Mouse (Mus musculus): Measurements from ENCODE around the gene Spaca5. TPM values are rescaled to one million over a fixed set of nuclear protein-coding genes. Genes with fewer than 3 reads are reported as not detected.
A peak's percentile ranks its signal among the peaks of the same experiment; 100 is the strongest.

Spaca5 gene
- total RNA-seq (2022): not detected

DNA sequence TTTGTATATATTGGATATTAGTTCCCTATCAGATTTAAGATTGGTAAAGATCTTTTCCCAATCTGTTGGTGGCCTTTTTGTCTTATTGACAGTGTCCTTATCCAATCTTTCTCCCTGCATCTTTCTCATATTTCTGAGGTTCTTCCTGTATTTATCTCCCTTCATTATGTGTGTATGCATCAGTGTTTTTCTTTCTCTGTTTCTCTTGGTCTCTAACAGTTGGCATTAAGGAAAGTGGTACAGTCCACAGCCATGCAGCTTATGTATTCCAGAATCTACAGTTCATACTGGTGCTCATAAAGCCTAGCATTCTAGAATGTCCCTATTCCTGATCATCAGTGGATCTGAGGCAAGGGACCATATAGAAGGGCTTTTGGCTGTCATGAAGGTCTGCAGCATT, at the start of gene Spaca5:
Spaca5 (plus strand) TSS at position 301 of the 400 bp plus-strand sequence.
- no peak for DNase-seq (ENCODE audit: low spot score in 2 of 2)

DNA sequence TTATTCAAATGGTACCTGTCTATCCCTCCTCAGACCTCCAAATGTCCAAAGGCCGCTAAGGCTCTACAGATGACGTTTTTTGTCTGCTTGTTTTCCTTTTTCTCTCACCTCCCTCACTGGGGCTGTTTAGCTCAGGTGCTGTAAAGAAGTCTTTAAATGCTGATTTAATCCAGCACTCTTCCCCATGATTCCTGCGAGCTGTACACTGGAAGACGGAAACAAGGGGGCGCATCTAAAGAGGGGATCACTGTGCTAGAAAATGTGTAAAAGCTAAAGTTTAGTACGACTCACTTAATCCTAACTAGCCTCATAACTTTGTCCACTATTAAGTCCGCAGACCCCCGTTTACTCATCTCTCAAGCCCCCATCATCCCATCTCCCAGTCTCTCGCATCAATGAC, 6.7 kb upstream of the Spaca5 start:
- no peak for DNase-seq (ENCODE audit: low spot score in 2 of 2)

DNA sequence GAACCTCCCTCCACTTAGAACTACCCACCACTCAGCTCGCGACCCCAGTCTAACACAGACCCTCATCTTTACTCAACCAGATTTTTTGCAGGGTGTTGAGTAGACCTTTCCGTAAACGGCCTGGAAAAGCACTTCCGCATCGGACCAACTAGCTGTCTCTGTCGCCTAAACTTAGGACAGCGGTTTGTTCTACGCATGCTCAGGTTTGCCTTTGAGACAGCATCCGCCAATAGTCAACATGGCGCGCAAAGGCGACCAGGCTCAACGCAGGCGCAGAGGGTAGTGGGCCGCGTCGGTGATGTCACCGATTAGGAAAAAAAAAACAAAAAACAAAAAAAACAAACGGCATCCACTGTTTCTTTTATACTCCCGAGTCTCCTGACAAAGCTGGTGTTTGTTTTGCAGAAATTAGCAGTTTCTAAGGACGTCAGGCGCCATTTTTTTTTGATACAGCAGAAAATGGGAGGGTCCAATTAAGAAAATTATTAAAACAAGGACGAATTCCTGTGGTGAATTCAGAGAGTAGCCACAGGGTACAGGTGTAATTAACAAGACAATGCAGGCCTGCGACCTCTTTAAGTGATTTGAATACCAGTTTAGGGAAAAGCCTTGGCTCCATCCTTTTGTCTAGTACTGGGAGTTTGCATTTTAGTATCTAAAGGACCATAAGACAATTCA, 6.2 kb upstream of the Spaca5 start, which contains the start of gene Zfp182:
Zfp182 (minus strand) TSS at position 451 of the 678 bp plus-strand sequence.
- DNase-seq (ENCODE audit: low spot score in 2 of 2): peak; percentile 26 to 54

DNA sequence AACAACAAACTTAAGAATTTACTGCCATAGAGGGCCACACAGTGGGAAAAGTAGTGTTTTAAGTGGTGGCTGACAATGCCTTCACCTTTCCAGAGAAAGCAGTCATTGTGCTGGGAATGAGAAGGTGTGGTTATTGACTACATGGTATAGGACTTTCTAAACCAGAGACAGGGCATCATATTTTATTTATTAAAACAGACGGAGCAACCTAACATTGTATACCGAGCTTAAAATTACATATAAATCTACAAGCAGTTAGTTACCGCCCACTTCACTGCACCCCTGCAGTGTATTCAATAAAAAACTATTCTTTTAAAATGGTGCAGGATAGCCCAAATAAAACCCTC, 5.7 kb upstream of the Spaca5 start:
- DNase-seq (ENCODE audit: low spot score in 2 of 2): no peak

DNA sequence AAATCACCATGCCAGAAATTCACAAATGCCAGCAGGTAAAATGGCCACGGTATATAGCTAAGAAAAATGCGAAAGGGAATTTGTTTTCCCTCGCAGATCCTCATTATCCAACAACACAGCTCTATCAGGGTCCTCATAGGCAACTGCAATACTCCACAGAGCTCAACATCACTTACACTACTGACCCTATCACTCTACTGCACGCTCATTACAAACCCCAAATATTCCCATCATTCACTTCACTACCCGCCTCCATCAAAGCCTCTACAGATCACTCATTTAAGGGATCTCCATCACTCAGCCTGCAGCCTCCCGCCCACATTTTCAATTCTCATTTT, 20.4 kb downstream of the Spaca5 start:
- no peak for DNase-seq (ENCODE audit: low spot score in 2 of 2)

DNA sequence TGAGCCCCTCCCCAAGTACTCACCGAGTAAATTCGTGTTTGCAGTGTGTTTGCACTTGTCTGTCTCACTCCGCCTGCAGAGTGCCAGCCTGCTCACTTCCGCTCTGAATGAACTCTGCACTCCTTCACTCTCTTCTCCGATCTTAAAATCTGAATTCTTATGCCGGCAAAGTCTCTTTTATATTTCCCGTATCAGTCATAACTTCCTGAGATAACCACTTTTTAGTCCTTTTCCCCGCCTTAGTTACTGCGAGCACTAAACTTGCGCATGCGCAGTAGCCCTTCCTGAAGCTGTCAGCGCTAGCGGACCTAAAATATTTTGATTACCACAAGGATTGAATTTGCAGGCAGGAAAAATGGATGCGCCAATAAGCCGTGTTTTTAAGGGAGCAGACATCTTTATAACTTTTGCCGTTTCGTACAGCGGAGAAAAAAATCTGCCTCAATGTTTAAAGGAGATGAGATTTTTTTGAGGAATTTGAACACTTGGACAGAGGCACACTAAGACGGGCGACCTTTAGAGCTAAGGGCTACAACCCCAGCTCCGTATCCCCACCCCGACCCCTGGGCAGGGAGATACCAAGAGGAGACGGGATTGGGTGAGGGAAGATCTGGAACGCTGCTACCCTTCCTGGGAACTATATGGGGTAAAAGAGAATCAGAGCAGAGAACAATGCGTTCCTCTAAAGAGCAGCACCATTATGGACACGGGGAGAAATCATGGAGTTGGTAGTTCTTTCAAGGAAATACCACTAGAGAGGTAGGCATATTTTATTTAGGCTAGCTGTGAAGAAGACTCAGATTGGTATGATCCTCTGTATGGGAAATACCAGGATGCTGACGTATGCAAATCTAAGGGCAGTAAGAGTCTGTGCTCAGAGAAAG, 21.0 kb downstream of the Spaca5 start, which contains the start of gene Zfp300:
Zfp300 (minus strand) TSS at position 545 of the 884 bp plus-strand sequence.
- peak in 1 of 2 experiments; percentile 30 for DNase-seq (ENCODE audit: low spot score in 2 of 2)

DNA sequence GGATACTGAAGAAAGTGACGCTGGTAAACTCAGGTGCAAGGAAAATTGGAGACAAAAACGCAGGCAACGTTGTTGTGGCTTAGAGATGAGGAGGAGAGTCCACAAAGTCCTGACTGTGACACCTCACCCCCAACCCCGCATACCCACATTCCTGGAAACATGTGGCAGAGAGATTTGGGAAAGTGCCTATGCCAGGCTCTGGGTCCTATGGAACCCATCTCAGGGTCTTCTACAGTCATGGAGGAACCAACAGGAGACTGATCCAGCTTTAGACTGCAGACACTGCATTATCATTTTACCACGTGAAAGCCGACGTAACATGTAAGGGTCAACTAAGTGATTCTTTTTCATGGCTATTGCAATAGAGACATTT, 21.6 kb downstream of the Spaca5 start:
- no peak for DNase-seq (ENCODE audit: low spot score in 2 of 2)

DNA sequence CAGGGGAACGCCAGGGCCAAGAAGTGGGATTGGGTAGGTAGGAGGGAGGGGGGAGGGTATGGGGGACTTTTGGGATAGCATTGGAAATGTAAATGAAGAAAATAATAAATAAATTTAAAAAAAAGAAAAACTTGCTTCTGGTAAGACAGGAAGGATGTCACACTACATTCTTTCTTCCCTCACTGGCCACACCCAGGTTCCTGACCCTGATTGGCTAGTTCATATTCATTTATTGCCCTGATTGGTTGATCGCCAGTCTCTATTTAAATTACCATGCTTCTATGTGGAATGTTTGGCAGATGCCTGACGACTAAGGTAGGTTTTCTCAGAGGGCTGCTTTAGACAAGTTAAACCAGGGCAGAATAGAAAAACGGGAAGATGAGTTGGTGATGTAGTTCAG, 47.3 kb downstream of the Spaca5 start, which contains the start of gene Ssxa1:
Ssxa1 (plus strand) TSS at position 301 of the 400 bp plus-strand sequence.
- no peak for DNase-seq (ENCODE audit: low spot score in 2 of 2)

Other genes with a start within 250 kb of the Spaca5 start
- under 1 TPM in 3 of 4 experiments, not detected in 1; 0.36 to 0.99 (median 0.59) TPM for gene Timp1, start 198.2 kb upstream of the Spaca5 start, total RNA-seq (2022)
- gene Syn1, start 147.4 kb upstream of the Spaca5 start, total RNA-seq (2022): under 1 TPM in 1 of 4 experiments, not detected in 3; 0.10 TPM
- gene Cfp, start 136.9 kb upstream of the Spaca5 start, total RNA-seq (2022): 1 to 10 TPM; 1.3 to 4.5 (median 2.1) TPM
- 1 to 10 TPM; 5.6 to 6.9 (median 6.1) TPM for gene Elk1, start 117.8 kb upstream of the Spaca5 start, total RNA-seq (2022)
- gene Uxt, start 106.4 kb upstream of the Spaca5 start, total RNA-seq (2022): 10 to 100 TPM; 28.9 to 38.7 (median 37.2) TPM
- gene Zfp182, start 6.1 kb upstream of the Spaca5 start, total RNA-seq (2022): 1 to 10 TPM; 1.2 to 1.3 (median 1.3) TPM
- under 1 TPM; 0.10 to 0.19 (median 0.16) TPM for gene Zfp300, start 21.1 kb downstream of the Spaca5 start, total RNA-seq (2022)
- gene Ssxa1, start 47.4 kb downstream of the Spaca5 start, total RNA-seq (2022): not detected
- gene Gm21876, start 107.2 kb downstream of the Spaca5 start, total RNA-seq (2022): not detected

Data from gastrocnemius, adult 8-10 months (tissue).